Mouse (Mus musculus): ENCODE measurements at regions not wholly inside any gene's neighbourhood (a gene's known extent, or its start where the extent isn't known, plus 50 kb on each side); places are given as distances from the start of the nearest gene placed in this dataset.

DNA sequence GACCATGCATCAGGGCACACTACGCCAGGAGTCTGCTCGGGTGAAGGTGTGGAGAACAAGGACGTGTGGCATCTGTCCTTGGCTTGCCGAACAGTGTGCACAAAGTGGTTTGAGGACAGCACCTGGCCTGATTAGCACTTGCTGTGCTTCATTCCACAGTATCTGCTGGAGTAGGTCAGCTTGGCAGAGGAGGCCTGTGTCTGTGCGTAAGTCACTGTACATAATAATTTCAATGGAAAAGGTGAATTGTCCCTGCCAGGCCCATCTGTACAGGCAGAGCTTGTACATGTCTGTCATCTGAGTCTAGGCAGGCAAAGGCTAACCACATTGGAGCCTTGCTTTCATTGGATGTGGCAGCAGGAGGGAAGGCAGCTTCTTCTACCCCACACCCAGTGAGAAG is 979.5 kb upstream of the Car8 start:
- no peak for DNase-seq (ENCODE audit: low read depth)

DNA sequence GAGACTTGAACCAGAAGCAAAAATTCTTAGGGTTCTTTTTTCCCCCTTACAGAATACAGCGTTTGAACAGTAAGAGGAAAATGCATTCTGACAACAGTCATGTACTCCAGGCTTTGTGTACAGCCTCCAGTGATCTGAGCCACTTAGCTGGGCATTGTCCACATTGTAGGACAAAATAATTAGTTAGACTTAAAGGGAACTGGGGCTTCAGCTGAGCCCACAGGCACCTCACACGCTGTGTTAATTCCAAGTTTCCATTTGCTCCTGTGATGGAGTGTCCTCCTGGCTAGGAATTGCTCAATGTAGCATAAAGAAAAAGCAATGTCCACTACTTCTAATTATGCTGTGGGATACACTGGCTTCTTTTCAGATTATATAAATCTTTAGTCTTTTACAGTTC is 969.8 kb upstream of the Car8 start:
- no peak for DNase-seq (ENCODE audit: low read depth)

DNA sequence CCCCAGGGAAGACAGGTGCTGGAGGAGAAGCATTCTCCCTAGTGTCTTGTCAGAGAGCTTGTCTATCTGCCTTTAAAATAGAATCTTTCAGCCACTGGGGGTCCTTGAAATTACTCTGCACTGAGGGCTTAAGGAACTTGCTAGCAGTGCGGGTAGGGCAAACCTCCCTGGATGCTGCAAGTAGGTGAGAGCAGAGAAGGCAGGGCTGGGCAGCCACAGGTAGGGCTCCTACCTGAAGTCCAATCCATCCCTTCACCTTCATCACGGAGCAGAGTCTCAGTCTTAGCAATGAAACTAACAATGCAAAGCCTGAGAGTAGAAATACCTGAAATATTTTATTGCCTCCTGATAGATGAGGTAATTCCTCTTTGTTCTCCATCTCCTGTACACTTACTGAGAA is 961.2 kb upstream of the Car8 start:
- DNase-seq (ENCODE audit: low read depth), result no peak

DNA sequence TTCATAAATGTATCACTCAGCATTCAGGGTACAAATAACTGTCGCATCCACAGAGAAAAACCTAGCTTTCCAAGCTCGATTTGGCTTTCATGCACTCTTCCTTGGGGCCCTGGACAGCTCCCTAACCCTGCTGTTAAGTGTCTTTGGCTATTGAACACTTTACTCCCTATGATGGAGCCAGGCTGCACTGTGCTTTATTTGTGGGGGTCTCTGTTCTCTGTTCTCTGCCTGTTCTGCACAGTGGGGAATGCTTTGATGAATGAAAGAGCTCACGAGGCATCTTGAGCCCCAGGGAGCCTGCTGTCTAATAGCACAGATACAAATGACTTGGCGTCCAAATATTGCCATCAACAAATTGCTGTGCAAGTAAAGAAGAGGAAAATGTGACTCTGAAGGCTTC is 957.6 kb upstream of the Car8 start:
- DNase-seq (ENCODE audit: low read depth), result no peak

DNA sequence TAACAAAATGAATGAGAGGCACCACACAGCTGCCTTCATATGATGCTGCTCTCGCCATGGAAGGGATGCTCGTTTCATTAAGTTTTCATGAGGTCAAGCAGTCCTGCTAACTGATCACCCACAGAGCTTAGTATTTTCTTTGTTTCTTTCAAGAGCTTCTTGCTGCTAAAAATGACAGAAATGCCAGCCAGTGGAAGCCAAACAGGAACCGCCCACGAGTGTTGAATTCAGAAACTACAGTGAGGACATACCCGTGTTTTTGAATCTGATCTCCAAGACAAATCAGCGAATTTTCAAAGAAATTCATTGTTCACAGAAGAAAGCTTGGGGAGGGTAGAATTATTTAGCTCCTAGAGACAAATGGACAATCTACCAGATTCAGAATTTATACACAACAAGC is 954.3 kb upstream of the Car8 start:
- no peak for DNase-seq (ENCODE audit: low read depth)

DNA sequence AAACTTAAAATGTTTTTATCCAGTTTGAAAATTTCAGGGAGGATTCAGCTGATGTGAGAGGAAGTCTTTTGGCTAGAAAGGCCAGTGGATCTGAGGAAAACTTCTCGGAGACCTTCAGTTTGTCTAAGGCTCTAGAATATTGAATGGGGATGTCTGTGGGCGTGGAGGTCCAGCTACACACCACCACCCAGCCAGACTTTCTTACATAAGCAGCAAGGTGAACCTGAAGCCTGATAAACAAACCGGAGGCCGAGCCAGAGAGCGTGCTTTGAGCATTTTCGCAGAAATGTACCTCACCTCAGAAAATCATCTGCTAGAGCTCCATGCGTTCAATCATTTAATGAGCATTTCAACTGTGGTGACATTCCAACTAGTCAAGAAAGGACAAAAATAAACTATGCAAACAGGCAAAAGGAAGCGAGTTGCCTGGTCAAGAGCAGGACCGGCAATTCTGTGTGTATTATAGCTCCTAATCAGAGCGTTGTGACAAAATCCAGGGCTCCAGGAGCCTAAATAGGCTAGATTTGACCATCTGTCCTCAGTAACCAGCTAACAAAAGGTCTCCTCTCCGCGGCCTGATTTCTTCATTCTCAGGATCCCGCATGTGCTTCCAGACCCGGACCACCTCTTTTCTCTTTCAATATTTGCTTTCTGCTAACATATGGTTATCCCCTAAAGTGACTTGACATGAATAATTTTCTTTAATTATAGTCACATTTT is 946.5 kb upstream of the Car8 start:
- DNase-seq (ENCODE audit: low read depth), result no peak

DNA sequence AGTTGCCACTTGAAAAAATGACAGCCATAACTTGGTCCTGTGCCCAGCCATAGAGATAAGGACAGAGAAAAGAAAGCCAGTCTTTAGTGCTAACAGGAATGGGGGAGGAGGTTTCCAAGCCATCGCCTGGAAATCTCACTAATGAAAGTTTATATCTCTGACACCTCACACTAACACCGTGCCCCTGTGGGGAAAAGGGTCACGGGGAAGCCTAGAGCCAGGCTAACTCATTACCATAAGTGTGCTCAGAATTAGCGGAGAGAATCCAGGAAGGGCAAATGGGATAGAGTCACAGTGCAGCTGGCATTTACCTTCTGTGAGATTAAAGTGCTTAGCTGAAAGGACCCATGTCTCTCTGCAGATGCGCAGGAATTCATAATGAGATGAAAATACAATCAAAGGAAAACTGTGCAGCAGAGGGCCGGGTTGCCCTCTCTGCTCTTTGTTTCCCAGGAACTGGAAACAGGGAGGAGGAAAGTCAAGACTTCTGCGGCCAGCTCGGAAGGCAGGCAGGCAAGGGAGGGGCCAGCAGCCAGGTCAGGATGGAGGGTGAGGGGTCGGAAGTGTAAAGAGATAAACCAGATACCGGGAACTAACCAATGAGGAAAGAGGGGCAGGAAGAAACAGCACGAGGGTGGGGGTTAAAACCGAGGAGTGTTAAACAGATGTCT is 945.7 kb upstream of the Car8 start:
- DNase-seq (ENCODE audit: low read depth), result no peak

DNA sequence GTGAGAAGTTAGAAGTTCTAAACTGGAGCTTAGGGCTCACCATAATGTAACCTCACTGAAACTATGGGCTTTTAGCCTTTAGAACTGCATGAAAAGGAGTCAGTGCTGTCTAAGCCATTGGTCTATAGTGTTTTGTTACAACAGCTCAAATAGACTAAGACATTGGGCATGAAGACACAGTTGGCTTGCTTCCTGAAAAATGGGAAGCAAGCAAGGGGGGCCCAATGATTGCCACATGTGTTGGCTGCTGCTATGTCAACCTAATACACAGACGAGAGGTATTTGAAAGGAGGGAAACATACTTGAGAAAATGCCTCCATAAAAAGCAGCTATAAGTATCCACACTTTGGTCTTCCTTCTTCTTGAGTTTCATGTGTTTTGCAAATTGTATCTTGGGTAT is 935.5 kb upstream of the Car8 start:
- no peak for DNase-seq (ENCODE audit: low read depth)

DNA sequence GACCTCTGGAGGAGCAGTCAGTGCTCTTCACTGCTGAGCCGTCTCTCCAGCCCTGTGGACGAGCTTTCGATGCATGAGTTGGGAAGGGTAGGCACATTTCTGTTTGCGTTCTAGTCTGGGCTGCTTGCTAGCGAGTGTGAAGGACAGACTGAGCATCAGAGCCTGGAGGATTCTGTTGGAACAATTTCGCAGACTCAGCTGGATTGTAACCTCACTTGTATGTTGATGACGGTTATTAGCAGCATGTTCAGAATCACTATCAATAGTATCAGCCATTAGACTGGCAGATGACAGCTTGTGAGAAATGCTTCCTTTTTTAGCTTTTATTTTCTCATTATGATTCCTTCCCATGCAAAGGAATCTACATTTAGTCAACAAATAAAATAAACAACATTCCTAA is 923.5 kb upstream of the Car8 start:
- no peak for DNase-seq (ENCODE audit: low read depth)

DNA sequence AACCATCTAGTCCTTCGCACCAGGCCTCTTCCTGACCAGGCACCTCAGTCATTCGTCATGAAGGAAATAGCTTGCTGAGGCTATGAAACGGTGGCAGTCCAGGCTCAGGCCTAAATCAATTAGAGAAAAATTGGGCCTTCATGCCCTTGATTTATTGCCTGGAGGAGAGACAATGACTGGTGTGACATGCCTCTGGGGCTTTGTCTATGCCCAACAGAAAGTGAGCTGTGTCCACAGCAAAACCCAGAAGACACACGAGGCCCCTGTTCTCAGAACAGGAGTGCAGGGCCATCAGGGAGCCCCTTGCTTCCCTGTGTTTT is 922.9 kb upstream of the Car8 start:
- DNase-seq (ENCODE audit: low read depth), result no peak

DNA sequence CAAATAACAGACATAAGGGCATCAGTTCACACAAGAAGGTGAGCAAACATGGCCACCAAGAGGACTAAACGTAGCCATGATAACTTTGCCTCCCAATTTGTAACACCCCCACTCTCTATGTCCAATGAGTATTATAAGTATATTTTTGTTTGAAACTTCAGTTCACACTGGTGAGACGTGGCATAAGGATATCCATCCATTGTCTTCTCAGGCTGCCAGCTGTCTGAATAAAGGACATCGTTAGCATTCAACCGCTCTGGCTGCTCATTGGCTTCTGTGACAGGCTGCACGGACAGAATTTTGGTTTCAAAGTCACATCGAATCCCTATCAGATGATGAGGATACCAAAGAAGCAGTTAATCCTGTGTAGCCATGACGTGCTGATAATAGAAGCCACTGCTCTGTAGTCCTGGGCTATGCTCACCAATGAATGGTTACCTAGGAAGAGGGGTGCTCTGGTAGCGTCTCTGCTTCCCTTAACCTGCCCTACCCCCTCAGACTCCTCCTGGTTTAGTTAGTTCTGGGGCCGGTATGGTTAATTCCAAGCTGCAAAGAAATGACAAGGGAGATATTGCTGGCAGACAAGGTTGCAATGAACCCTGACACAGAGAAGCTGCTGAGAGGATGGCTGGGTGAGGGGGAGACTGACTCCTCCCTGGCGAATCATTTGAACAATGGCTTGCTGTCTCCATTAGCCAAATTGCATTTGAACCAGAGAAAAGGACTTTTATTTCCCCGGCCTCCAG is 922.4 kb upstream of the Car8 start:
- DNase-seq (ENCODE audit: low read depth), result no peak

DNA sequence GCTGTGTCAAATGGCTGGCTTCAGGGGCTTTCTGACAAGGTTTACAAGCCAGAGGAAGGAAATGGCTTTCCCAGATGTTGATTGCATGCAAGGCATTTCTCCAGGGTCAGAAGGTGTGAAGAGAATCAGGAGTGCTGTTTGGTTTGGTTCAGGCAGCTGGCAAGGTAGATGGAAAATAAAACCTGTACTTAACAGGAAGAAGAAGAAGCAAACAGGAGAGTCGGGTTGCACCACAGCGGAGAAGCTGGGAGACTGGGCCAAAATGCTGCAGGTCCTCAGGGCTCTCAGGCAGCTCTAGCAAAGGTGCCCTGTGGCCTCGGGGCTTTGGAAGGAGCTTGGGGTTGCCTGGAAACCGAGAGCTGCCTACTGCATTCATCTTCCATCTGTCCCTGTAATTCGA is 908.9 kb upstream of the Car8 start:
- DNase-seq (ENCODE audit: low read depth), result no peak

DNA sequence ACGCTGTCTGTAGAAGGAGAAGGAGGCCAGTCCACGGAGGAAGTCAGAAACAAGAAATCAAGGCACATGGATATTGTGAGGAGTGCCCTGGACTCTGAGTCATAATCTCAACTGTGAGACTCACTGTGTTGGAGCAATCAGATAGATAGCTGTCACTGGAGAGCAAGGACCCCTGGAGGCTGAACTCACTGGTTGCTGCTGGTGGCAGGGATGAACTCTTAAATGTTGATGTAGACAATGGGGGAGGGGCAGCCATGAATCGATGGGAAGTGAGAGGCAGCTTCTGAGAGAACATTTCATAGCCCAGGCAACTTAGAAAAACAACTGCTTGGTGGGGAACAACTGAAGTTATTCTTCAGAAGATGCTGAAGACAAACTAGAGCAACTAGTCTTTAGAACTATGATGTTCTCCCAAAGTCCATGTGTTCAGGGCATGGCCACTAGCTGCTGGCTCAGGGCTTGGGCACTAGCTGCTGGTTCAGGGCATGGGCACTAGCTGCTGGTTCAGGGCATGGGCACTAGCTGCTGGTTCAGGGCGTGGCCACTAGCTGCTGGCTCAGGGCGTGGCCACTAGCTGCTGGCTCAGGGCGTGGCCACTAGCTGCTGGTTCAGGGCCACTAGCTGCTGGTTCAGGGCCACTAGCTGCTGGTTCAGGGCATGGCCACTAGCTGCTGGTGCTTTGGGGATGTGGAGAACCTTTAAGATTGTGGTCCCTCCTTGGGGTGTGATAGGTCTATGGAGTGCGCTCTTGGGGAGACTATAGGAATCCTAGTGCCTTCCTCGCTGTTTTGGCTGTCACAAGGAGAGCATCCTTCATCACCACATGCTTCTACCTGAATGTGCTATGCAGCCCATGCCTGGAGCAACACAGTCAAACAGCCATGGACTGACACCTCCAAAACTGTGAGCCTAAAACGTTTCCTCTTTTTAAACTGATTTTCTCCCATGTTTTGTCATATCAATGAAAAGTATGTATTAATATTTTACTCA is 905.7 kb upstream of the Car8 start:
- DNase-seq (ENCODE audit: low read depth), result no peak

DNA sequence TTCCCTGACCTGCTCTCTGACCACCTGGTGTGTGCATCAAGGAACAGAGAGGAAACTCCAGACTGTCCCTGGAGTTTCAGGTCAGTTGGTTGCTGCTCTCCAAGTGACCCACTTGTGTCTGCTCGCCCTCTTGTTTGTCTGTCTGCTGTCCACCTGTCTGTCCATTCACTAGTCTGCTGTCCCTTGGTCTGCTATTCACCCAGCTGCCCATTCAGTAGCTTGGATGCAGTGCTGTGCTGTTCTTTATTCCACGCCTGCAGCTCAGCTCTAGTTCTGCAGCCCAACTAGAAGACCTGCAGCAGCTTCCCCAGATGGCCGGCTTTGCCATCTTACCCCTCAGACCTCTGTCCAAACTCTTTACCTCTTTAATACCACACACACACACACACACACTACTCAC is 904.2 kb upstream of the Car8 start:
- DNase-seq (ENCODE audit: low read depth), result no peak

DNA sequence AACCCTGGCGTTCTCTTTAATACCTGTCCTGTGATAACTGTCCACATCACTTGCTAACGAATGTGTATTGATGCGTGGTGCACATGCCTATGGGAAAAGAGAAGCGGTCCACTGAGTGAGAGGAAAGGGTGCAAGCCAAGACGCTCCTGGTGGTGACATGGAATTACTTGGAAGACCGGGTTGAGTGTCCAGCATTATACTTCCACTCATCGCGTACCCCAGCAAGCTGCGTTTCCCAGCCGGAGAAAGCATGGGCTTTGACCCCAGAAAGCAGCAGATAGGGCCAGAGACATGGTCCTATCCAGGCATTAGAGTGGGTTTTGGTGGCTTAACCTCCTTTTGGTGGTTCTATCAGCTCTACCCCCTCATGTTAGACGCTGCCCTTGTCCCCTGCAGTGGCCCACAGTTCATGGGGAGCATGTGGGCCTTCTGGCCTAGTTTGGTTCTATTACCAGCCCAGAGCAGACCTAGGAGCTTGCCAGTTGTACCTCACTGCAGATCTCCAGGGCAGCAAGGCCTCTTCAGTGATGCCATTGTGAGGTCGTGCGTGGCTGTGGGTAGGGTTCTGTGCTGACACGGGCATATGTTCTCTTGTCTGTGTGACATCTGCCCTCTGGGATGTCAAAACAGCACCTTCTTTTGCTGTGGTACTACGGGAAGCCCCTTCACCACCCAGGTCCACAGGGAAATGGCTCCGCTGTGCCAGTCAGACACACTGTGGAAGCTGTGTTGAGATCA is 903.3 kb upstream of the Car8 start:
- DNase-seq (ENCODE audit: low read depth), result no peak

DNA sequence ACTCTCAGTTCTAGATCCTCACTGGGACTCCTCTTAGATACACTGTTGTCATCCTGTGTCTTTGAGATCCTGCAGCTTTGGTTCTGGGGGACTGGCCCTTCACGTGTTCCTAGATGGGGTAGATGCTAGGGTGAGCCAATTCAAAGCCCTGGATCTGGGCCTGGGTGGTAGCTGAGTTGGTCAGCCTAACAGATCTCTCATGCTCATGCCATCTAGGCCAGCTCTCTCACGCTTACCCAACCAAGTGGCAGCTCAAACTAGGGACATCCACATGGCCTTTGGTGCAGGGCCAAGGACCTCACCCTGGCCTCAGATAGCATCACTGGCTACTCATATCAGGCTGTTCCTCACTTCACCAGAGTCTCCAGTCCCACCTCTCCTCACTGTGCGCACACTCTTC is 901.9 kb upstream of the Car8 start:
- DNase-seq (ENCODE audit: low read depth), result no peak

DNA sequence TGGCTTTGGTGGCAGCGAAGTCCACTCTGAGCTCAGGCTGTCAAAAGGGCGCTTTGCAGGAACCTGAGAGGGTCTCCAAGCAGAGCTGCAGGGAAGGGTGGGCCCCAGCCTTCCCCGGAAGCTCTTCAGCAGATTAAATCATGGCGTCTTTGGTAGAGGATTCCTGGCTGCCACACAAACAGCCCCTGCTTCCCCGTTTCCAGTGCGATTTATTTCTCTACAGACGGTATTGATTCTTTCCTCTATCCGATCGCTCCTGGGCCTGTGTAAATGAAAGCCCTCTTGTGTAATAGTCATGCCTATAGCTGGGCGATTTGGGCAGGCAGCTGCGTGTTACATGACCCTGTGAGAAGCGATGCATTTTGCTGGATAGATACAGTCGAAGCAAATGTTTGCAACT is 897.8 kb upstream of the Car8 start:
- DNase-seq (ENCODE audit: low read depth), result no peak

DNA sequence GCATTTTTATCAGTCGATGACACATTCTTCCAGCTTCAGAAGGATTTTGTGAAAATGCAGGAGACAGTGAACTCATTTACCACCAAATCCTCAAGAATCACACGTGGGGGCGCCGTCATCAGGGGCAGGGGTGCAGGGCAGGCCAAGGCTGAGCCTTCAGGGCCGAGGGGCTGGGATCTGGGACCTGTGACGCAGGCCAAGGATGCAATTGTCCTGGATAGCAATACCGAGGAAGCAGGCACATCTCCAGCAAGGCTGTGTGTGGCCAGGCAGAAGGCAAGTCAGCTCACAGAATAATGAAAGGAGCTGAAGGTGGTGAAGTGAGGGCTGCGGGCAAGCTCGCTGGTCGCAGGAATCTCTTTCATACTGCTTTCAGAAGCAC is 897.3 kb upstream of the Car8 start:
- no peak for DNase-seq (ENCODE audit: low read depth)

DNA sequence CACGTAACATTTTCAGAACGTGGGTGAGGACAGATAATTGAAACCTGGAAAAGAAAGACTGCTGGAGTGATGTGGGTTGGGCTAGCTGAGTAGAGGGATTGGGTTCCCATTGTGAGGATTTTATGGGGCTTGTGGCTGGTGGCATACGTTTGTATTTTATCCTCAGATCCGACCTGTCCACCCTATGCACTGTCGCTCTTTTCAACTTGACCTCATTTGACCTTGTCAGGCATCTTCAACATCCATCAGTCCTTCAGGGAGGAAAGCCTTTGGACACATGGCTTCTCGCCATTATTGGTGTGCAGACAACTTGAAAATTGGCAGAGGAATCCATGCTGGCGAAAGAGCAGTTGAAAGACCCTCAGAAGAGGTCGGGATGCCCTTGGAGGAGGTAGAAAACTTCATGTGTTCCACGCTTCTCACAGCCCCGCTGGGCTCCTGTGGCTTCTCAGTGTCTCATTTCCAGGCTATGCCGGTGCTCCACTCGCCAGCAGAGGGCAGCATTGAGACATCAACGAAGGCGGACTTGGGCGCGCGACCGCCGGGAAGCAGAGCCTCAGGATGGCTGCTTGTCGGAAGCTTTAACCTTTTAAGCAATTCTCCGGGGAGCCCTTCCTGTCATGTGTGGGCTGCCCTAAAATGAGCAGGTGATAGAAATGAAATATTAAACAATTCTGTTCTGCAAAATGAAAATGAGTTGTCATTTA is 896.8 kb upstream of the Car8 start:
- DNase-seq (ENCODE audit: low read depth), result peak; percentile 69

DNA sequence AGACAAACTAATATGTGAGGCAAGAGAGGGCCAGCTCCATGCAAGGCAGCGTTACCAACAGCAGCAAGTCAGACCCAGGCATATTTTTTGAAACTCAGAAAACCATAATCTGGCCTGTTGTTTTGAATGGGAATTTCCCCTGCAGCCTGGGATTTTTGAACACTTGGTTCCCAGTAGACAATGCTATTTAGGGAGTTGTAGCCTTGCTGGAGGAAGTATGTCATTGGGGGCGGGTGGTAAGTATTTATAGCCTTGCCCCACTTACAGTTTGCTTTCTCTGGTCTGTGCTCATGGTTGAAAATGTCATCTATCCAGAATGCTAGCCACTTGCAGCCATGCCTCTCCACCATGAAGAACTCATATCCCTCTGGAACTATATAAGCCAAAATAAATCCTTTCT is 894.9 kb upstream of the Car8 start:
- no peak for DNase-seq (ENCODE audit: low read depth)

DNA sequence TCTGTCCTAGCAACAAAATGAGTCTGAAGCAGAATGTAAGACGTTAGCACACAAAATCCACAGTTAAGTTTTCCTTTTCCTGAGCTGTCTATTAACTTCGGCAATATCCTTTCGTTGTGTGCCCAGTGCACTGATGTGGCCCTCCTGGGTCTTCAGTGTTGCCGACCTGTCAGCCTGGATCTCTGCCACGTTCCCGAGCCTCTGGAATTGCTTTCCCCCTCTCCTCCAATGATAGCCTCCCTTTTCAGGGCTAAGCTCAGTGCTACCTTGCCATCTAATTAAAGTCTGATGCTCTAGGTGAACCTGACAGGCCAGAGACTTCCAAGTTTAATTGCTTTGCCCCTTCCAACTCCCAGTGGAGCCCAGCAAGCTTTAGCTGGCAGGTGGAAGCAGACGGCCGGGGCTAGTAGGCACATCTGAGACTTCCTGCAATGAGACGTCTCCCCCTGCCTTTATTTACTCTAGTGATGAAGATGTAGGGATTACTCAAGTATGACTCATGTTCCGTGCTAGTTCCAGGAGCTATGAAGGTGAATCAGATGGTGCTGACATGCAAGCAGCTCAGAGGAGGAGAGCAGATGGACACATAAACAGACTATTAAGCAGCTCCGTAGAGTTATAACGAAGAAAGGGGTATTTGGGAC is 894.3 kb upstream of the Car8 start:
- DNase-seq (ENCODE audit: low read depth), result no peak
